Mouse (Mus musculus) layer of hippocampus, postnatal 10 days (tissue): ENCODE measurements around the gene Olfr714. TPM values are rescaled to one million over a fixed set of nuclear protein-coding genes. Genes with fewer than 3 reads are reported as not detected.
"Not testable (repeated sequence)": the region's sequence is repeated elsewhere in the genome, so short reads cannot be mapped to it uniquely, and the experiment has no call there.

Experiments used
- DNase-seq, 2 experiments: peaks; one replicate each; pipeline ENCODE4 v3.0.0; 2021; ENCODE audit warnings: low spot score in 2 of 2
- long read RNA-seq: library from polyadenylated mRNA; stranded (forward); transcript quantifications from one replicate; pipeline ENCODE4 v2.0.0, GENCODE M21; 2023
- total RNA-seq, 2 experiments: library from RNA; stranded (reverse); gene quantifications; 2 replicates each; pipeline ENCODE4 v1.2.3; 2021

Olfr714 gene
- not detected for total RNA-seq
- long read RNA-seq: 0 reads

DNA sequence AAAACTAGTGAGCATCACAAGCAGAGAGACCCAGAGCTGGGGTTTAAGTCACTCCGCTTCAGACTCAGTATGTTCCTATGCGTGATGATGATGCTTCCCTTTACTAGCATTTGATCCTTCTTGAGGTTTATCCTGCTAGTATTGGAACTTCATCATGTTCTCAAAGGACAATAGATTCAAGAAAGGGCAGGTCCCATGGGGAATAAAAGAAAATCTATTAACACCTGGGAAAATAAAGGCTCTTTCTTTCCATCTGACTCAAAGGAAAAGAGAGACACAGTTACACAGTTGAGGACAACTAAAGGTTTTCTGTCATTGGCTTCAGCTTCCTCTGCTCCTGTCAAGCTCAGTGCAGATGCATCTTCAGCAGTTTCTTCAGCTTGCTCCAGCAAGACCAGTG is at the start of gene Olfr714:
Gene Olfr714, plus strand, starts transcription at position 301 of the 400 bp plus-strand sequence.
- no peak for DNase-seq

DNA sequence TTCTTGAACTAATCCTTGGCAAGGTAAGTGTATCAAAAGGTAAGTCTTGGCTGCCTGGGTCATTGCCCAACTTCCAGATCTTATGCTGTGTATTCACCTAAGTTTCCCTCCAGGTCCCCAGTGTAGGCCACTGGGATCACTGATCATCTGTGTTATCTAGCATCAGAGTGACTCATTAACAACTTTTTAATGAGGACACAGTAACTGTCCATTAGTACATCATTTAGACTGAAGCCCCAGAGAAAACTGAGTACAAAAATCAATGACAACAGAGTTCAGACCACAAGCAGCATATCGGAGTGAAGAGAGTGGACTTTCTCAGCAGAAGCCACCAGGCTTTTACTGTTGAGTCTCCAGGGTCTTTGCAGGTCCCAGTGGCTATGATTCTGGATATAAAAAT is 39.9 kb upstream of the Olfr714 start, which contains the start of gene Olfr713:
Gene Olfr713, plus strand, starts transcription at position 301 of the 400 bp plus-strand sequence.
- no peak for DNase-seq

DNA sequence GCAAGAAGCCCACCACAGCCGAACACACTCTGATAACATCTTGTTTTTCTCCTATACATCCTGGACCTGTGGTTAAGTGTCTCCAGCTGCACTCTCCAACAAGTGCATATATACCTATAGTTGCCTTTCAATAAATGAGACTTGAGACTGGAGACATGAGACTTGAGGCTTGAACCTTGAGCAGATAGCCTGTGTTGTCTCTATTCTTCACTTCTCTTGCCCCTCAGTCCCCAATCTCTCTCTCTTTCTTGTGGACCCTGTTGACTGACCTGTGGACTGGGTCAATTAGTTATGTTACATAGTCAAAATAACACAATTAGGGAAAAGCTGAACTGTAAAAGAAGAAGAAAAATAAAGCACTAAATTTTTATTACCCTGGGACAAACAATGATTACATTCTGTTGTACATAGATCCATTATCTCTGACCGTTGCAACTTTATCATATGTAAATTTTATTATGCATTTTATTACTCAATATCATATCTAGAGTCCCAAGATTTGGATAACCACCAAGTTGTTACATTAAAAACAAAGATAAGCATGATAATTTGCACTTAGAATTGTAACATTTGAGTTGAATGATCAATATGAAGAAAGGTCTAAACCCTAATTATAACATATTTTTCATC is 30.7 kb upstream of the Olfr714 start:
- DNase-seq: no peak

DNA sequence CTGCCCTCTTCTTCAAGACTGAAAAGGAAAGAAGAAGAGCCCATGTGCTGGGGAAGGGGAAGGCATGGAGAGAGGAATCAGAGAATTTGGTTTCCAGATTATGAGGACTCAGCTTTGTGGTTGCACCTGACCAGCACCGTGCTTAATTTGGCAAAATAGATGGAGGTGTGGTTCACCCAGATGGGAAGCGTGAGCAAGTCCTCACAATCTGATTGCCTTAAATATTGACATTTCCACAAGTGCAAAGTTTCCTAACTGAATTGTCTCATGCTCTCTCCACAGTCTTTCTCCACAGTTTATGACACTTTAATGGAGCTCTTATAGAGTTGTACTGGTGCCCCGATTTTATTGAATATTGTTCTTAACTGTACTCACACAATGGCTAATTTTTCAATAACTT is 27.6 kb upstream of the Olfr714 start:
- DNase-seq: no peak

DNA sequence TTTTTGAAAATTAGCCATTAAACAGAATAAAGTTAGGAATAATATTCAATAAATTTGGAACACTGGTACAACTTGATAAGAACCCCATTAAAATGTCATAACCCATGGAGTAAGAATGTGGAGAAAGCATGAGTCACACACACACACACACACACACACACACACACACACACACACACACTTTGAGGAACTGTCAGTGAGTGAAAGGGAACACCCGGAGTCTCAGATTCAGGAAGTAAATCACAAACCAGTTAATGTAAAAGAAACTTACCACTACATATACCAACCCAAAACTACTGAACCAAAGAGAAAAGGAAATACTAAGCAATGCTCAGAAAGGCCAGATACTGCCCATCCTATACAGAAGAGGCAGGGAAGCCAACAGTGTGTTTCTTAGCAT is 26.4 kb upstream of the Olfr714 start:
- no peak for DNase-seq

DNA sequence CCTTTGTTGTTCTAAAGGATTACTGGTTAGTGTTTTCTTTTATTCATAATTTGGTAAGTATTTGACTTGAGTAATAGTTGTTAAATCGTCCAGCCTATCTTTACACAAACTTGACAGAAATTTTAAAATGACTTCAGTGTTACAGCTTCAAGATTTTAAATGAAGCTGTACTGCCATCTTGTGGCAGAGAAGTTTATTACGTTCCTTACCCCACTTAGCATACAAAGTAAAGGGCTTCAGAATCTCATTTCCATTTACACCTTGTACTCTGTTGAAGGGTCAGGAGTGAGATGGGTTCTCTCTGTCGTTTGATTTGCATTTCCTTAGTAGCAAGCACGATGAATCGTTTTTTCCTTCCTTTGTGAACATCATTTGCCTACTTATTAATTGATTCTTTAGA is 24.9 kb upstream of the Olfr714 start:
- DNase-seq: peak; percentile 30 to 44

DNA sequence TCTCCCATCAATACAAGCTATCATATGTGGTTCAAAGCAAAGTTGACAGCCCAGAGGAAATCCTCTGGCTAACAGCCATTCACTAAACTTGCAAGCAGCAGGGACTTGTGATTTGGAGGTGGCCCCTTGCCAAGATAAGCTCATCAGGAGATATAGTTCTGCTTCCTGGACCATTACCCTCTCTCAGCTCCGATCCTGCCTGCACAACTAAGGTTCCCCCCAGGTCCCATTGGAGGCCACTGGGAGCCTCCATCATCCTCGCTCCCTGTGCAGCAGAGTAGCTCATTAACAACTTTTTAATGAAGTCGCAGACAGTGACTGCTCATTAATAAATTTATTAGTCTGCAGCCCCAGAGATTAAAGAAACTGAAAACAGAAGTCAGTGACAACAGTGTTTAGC is 23.2 kb upstream of the Olfr714 start:
- DNase-seq: no peak

DNA sequence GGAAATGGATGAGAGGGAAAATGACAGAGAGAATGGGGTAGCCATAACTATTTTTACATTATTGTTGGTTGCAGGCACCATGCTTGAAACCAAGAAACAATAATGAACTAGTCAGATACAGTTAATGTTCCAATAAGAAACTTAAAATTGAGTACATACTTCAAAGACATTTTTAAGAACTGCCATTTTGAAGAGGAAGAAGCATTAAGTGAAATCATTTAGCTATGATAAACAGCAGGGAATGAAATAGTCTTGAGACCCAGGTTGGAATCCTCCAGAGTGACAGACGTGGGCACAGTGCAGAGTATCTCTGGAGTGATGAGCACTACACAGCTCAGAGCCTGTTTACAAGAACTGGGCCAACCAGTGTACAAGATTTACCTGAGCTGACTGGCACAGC is 22.1 kb downstream of the Olfr714 start, which contains the start of gene Olfr17:
Gene Olfr17, plus strand, starts transcription at position 301 of the 400 bp plus-strand sequence.
- no peak for DNase-seq

DNA sequence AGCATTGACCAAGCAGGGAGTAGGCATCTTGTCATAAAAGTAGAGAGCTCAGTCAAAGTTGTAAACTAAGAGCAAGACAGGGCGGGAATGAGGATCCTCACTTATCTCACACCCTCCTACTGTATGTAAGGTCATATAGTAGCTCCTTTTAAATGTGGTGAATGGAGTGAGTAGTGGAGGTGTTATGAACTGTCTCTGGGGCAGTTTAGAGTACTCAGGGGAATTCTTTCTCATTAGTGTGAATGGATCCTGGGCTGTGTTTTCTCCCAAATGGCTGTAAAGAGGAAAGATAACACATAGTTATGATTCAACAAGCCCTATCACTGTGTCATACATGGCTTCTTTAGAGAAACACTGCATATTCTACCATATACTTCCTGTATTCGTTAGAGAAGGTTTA is 39.5 kb downstream of the Olfr714 start, which contains the start of gene Olfr715b:
Gene Olfr715b, minus strand, starts transcription at position 101 of the 400 bp plus-strand sequence.
- not testable (repeated sequence) for DNase-seq

Other genes with a start within 250 kb of the Olfr714 start
- not detected for gene Olfr702, start 237.1 kb upstream of the Olfr714 start, total RNA-seq
- not detected for gene Olfr703, start 227.6 kb upstream of the Olfr714 start, total RNA-seq
- gene Olfr704, start 207.8 kb upstream of the Olfr714 start, total RNA-seq: not detected
- not detected for gene Olfr705, start 194.1 kb upstream of the Olfr714 start, total RNA-seq
- gene Olfr706, start 182.8 kb upstream of the Olfr714 start, total RNA-seq: not detected
- not detected for gene Olfr707, start 169.7 kb upstream of the Olfr714 start, total RNA-seq
- gene Olfr1532-ps1, start 163.0 kb upstream of the Olfr714 start, total RNA-seq: not detected
- gene Olfr709-ps1, start 138.8 kb upstream of the Olfr714 start, total RNA-seq: not detected
- not detected for gene Olfr710, start 122.7 kb upstream of the Olfr714 start, total RNA-seq
- gene Olfr6, start 107.0 kb upstream of the Olfr714 start, total RNA-seq: under 1 TPM; 0.25 to 0.33 TPM
- gene Olfr711, start 95.5 kb upstream of the Olfr714 start, total RNA-seq: not detected
- not detected for gene Olfr2, start 64.9 kb upstream of the Olfr714 start, total RNA-seq
- not detected for gene Olfr713, start 39.8 kb upstream of the Olfr714 start, total RNA-seq
- not detected for gene Olfr17, start 22.2 kb downstream of the Olfr714 start, total RNA-seq
- not detected for gene Olfr715b, start 39.4 kb downstream of the Olfr714 start, total RNA-seq
- gene Olfr715, start 60.1 kb downstream of the Olfr714 start, total RNA-seq: not detected
- gene Olfr716, start 67.3 kb downstream of the Olfr714 start, total RNA-seq: not detected
- not detected for gene Nlrp14, start 96.0 kb downstream of the Olfr714 start, total RNA-seq
- gene Rbmxl2, start 138.5 kb downstream of the Olfr714 start, total RNA-seq: not detected